8 mouse cellular contexts compared by ENCODE assay signal in the genomic region with DNA sequence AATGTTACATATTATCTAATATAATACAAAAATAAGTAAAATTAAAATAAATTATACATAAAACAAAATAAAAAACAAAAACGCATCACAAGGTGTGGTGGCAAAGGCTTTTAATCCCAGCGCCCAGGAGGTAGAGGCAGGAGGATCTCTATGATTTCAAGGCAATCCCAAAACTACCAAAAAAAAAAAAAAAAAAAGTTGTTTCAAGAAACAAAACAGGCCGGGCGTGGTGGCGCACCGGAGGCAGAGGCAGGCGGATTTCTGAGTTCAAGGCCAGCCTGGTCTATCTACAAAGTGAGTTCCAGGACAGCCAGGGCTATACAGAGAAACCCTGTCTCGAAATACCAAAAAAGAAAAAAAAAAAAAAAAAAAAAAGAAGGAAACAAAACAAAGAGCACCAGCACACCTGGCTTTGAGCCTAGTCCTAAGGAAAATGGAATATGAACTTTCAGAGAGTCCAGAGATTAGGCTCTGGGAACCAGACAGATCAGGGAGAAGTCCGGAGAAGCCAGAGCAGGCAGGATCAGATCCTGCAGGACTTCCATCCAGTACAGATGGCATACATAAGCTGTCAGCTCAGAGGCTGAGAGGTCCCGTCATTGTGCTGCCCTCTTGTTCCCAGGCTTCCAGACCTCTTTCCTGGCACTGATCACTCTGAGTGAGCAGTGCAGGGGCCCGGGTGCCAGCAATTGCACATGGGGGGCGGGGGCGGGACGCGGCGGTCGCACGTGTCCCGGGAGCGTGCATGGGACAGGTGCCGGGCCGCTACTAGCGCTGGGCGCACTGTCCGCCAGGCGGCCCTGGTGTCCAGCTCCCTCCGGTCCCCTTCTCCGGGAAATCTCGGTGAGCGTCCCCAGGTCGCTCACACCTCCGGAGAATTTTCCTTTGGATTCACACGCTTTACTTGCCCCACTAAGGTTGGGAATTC. TPM values are rescaled to one million over a fixed set of nuclear protein-coding genes. Genes with fewer than 3 reads are reported as not detected.
DNase-seq lines count a peak whose midpoint lies in the region; ATAC-seq and TF ChIP-seq lines count a peak whose summit lies in the region.

No protein-coding gene starts in this region.

- TF ChIP-seq POLR2A in bone marrow macrophage, adult 2 months (IDR thresholded peaks at IDR 0.05; ENCODE audit: borderline replicate concordance, low read depth, low read length): no peak

- H3K4me2 ChIP-seq in forebrain, embryonic 16.5 days (ENCODE audit: low read length): peak overlapping the region; percentile 91
- peak overlapping the region; percentile 98 for H3K4me2 ChIP-seq in intestine, embryonic 15.5 days (replicated peaks)
- peak overlapping the region; percentile 91 for H3K4me2 ChIP-seq in lung, embryonic 16.5 days (ENCODE audit: low read depth, low read length)
- H3K4me2 ChIP-seq in stomach, embryonic 16.5 days (ENCODE audit: low read depth, low read length): peak overlapping the region; percentile 95

- H3K4me1 ChIP-seq in bone marrow macrophage, adult 2 months (ENCODE audit: control insufficient read depth, insufficient read depth, low read length): peaks cover 17% of the 10 kb centered on the region
- H3K4me1 ChIP-seq in forebrain, embryonic 16.5 days (replicated peaks; ENCODE audit: control insufficient read depth, insufficient read depth, low read length): peaks cover 24% of the 10 kb centered on the region
- peaks cover 5% of the 10 kb centered on the region for H3K4me1 ChIP-seq in intestine, embryonic 15.5 days (replicated peaks)
- peaks cover 20% of the 10 kb centered on the region for H3K4me1 ChIP-seq in lung, embryonic 16.5 days (replicated peaks; ENCODE audit: control insufficient read depth, insufficient read depth, low read length)
- H3K4me1 ChIP-seq in stomach, embryonic 16.5 days (ENCODE audit: control insufficient read depth, insufficient read depth, low read length): peaks cover 15% of the 10 kb centered on the region

- intact Hi-C loops in left cerebral cortex, postnatal 4 days (cut with DNase I): no loop called here

- H3K27me3 ChIP-seq in forebrain, embryonic 16.5 days (replicated peaks; ENCODE audit: control insufficient read depth, insufficient read depth, low read length): no peaks in the 10 kb centered on the region
- H3K27me3 ChIP-seq in intestine, embryonic 15.5 days (replicated peaks): no peaks in the 10 kb centered on the region
- no peaks in the 10 kb centered on the region for H3K27me3 ChIP-seq in lung, embryonic 16.5 days (ENCODE audit: control insufficient read depth, insufficient read depth, low read depth, low read length)
- no peaks in the 10 kb centered on the region for H3K27me3 ChIP-seq in stomach, embryonic 16.5 days (ENCODE audit: control insufficient read depth, insufficient read depth, low read length)

- H3K4me3 ChIP-seq in bone marrow macrophage, adult 2 months (ENCODE audit: insufficient read depth, low read length): peak overlapping the region; percentile 64
- peak overlapping the region; percentile 99 for H3K4me3 ChIP-seq in forebrain, embryonic 16.5 days (replicated peaks; ENCODE audit: low read length)
- H3K4me3 ChIP-seq in intestine, embryonic 15.5 days (replicated peaks): peak overlapping the region; percentile 59
- H3K4me3 ChIP-seq in lung, embryonic 16.5 days (ENCODE audit: low read length): peak overlapping the region; percentile 66
- H3K4me3 ChIP-seq in stomach, embryonic 16.5 days (replicated peaks; ENCODE audit: low read length): peak overlapping the region; percentile 67

- DNase-seq in left cerebral cortex, postnatal 4 days: peak; percentile 77
- DNase-seq in left cerebral cortex, adult 8-10 months (ENCODE audit: low spot score in 2 of 2): no peak
- DNase-seq in ovary, adult 18-20 months (ENCODE audit: low spot score): no peak

- peak overlapping the region; percentile 97 for H3K27ac ChIP-seq in bone marrow macrophage, adult 2 months (ENCODE audit: insufficient read depth, low read depth, low read length)
- H3K27ac ChIP-seq in forebrain, embryonic 16.5 days (ENCODE audit: low read length): peak overlapping the region; percentile 94
- peak overlapping the region; percentile 94 for H3K27ac ChIP-seq in intestine, embryonic 15.5 days
- peak overlapping the region; percentile 91 for H3K27ac ChIP-seq in lung, embryonic 16.5 days (ENCODE audit: low read length)
- peak overlapping the region; percentile 96 for H3K27ac ChIP-seq in stomach, embryonic 16.5 days (ENCODE audit: low read length)

- no peak for TF ChIP-seq CTCF in bone marrow macrophage, adult 2 months (IDR thresholded peaks at IDR 0.05; ENCODE audit: low read depth, low read length)

- H3K36me3 ChIP-seq in forebrain, embryonic 16.5 days (ENCODE audit: control insufficient read depth, insufficient read depth): no peaks in the 10 kb centered on the region
- H3K36me3 ChIP-seq in intestine, embryonic 15.5 days: no peaks in the 10 kb centered on the region
- H3K36me3 ChIP-seq in lung, embryonic 16.5 days (ENCODE audit: control insufficient read depth, insufficient read depth, low read length): no peaks in the 10 kb centered on the region
- H3K36me3 ChIP-seq in stomach, embryonic 16.5 days (ENCODE audit: control insufficient read depth, insufficient read depth, low read length): peaks cover under 1% of the 10 kb centered on the region; the same call in 1 of the 2 replicates

- peak overlapping the region; percentile 76 for H3K9ac ChIP-seq in forebrain, embryonic 16.5 days (replicated peaks; ENCODE audit: low read depth, low read length)
- H3K9ac ChIP-seq in intestine, embryonic 15.5 days: peak overlapping the region; percentile 69
- H3K9ac ChIP-seq in lung, embryonic 16.5 days (ENCODE audit: low read length): peak overlapping the region; percentile 70
- peak overlapping the region; percentile 78 for H3K9ac ChIP-seq in stomach, embryonic 16.5 days (ENCODE audit: low read length)

- peak; percentile 37 for ATAC-seq in forebrain, embryonic 16.5 days
- ATAC-seq in intestine, embryonic 15.5 days: peak; percentile 69
- peak; percentile 46 for ATAC-seq in lung, embryonic 16.5 days (ENCODE audit: low read depth)
- peak; percentile 45; the same call in 1 of the 2 replicates for ATAC-seq in stomach, embryonic 16.5 days (ENCODE audit: insufficient read depth, low FRiP score)

- 9% methylated on average over 33 of the region's 33 CpGs for WGBS in forebrain, embryonic 16.5 days
- 10% methylated on average over 33 of the region's 33 CpGs for WGBS in intestine, embryonic 15.5 days
- WGBS in lung, embryonic 16.5 days: 11% methylated on average over 33 of the region's 33 CpGs
- 12% methylated on average over 33 of the region's 33 CpGs for WGBS in stomach, embryonic 16.5 days

- no peaks in the 10 kb centered on the region for H3K9me3 ChIP-seq in forebrain, embryonic 16.5 days (ENCODE audit: control insufficient read depth, low read length)
- no peaks in the 10 kb centered on the region for H3K9me3 ChIP-seq in intestine, embryonic 15.5 days
- no peaks in the 10 kb centered on the region for H3K9me3 ChIP-seq in lung, embryonic 16.5 days (ENCODE audit: control insufficient read depth, low read length)
- no peaks in the 10 kb centered on the region for H3K9me3 ChIP-seq in stomach, embryonic 16.5 days (replicated peaks; ENCODE audit: control insufficient read depth, low read length)

RNA-seq across cellular contexts. Expression of gene 1810013L24Rik, which starts 1.0 kb away (rescaled TPM):
- total RNA-seq in left cerebral cortex, postnatal 4 days (2021): 100 to 1,000 TPM; 127 TPM
- 100 to 1,000 TPM; 103 to 114 (median 109) TPM for total RNA-seq in left cerebral cortex, adult 8-10 months (2022)
- 49.7 and 54.4 TPM in 2 replicates for polyA plus RNA-seq in bone marrow macrophage, adult 2 months (2012; ENCODE audit: insufficient read depth, insufficient read length, missing spikeins)
- 29.0 and 30.6 TPM in 2 replicates for polyA plus RNA-seq in forebrain, embryonic 16.5 days (2015; fragmentation: Nextera tagmentation; extraction: Ambion mirVana)
- 15.8 and 17.7 TPM in 2 replicates for polyA plus RNA-seq in intestine, embryonic 15.5 days (2015; fragmentation: Nextera tagmentation; extraction: Ambion mirVana)
- polyA plus RNA-seq in lung, embryonic 16.5 days (2015; fragmentation: Nextera tagmentation; extraction: Ambion mirVana): 16.0 and 17.9 TPM in 2 replicates
- 13.3 and 17.8 TPM in 2 replicates for polyA plus RNA-seq in stomach, embryonic 16.5 days (2015; fragmentation: Nextera tagmentation; extraction: Ambion mirVana)

RNA-seq across cellular contexts. Expression of gene Usp7, which starts 36.8 kb away (rescaled TPM):
- 100 to 1,000 TPM; 184 to 190 TPM for total RNA-seq in left cerebral cortex, postnatal 4 days (2021)
- 100 to 1,000 TPM; 149 to 164 (median 158) TPM for total RNA-seq in left cerebral cortex, adult 8-10 months (2022)
- 61.2 and 65.5 TPM in 2 replicates for polyA plus RNA-seq in bone marrow macrophage, adult 2 months (2012; ENCODE audit: insufficient read depth, insufficient read length, missing spikeins)
- polyA plus RNA-seq in forebrain, embryonic 16.5 days (2015; fragmentation: Nextera tagmentation; extraction: Ambion mirVana): 32.4 and 40.2 TPM in 2 replicates
- 22.6 and 25.5 TPM in 2 replicates for polyA plus RNA-seq in intestine, embryonic 15.5 days (2015; fragmentation: Nextera tagmentation; extraction: Ambion mirVana)
- polyA plus RNA-seq in lung, embryonic 16.5 days (2015; fragmentation: Nextera tagmentation; extraction: Ambion mirVana): 23.1 and 24.4 TPM in 2 replicates
- polyA plus RNA-seq in stomach, embryonic 16.5 days (2015; fragmentation: Nextera tagmentation; extraction: Ambion mirVana): 24.4 and 28.6 TPM in 2 replicates
